Mouse (Mus musculus): ENCODE measurements around the gene Rtn3.
A peak's percentile ranks its signal among the peaks of the same experiment; 100 is the strongest.

Rtn3 gene

GRCm38 (mm10) chr19:7382248-7382902 is 100.7 kb downstream of the Rtn3 start:
- peak; percentile 17 to 35 for DNase-seq (ENCODE audit: low spot score in 2 of 2)

GRCm38 (mm10) chr19:7381906-7382247 is 101.2 kb downstream of the Rtn3 start:
- no peak for DNase-seq (ENCODE audit: low spot score in 2 of 2)

- DNase-seq (ENCODE audit: low spot score in 2 of 2) = no peak
Observed at GRCm38 (mm10) chr19:7377639-7378038, 105.4 kb downstream of the Rtn3 start.

Measured in spleen, postnatal 36 days (tissue).